Mouse (Mus musculus) left cerebral cortex, postnatal 10 days (tissue): ENCODE data around the gene Zdbf2. TPM values are rescaled to one million over a fixed set of nuclear protein-coding genes. Genes with fewer than 3 reads are reported as not detected.

ENCODE experiments used
- DNase-seq, 2 experiments: peaks; one replicate each; pipeline ENCODE4 v3.0.0; 2021 to 2022; ENCODE audit warnings: low spot score in 2 of 2, mixed read lengths in 1 of 2; ENCODE audit errors: extremely low spot score in 1 of 2
- intact Hi-C: fragments of 180-260 bp; cut with DNase I; formaldehyde crosslinking; loops from one replicate; pipeline ENCODE4 v1.15.1; 2025
- total RNA-seq, 2 experiments: library from RNA; stranded (reverse); gene quantifications; 2 replicates each; pipeline ENCODE4 v1.2.3; 2021

The Zdbf2 gene
- total RNA-seq, result 10 to 100 TPM; 20.3 to 21.7 TPM

- intact Hi-C loops, result loop anchor here (5.0 to 10.0 kb wide), 2 partner anchors 91 to 172 kb away; partner anchors contain the start of gene Adam23
- peak in 1 of 2 experiments; percentile 42 for DNase-seq
Observed at GRCm38 (mm10) chr1:63272741-63273338, at the start of gene Zdbf2. Gene Zdbf2 (plus strand): TSS chr1:63273265.

DNA sequence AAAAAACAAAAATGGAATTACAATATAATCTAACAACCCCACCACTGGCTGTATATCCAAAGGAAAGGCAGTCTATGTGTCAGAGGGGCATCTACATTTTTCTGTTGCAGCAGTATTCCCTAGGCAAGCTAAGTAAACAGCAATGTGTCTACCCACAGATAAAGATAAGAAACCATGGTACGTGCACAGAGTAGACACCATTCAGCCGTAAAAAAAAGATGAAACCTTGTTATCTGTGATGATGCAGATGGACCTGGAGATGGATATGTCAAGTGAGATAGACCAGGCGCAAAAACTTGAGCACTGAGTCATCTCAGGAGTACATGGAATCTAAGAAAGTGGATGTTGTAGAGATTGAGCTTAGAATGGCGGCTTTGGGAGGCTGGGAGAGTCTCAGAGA, 48.1 kb upstream of the Zdbf2 start:
- intact Hi-C loops, result no loop called here

DNA sequence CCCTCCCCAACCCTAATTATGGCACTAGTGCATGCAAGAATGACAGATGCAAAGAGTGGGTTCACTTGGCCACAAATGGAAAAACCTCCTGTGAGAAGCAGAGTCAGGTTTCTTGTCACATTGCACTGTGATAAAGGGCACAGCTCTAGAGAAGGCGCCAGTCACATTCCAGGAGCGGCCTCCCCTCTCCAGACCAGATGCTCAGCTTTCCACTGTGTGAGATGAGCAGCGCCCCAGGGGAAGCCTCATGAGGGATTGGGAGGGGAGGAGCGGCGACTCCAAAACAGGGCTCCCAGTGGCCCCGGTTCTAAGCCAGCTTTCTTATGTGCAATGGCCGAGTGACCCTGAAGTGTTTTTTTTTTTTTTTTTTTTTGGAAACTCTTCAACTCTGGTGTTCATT, 47.2 kb upstream of the Zdbf2 start:
- intact Hi-C loops, result no loop called here
- no peak for DNase-seq

More for the DNA sequence above, 48.1 kb upstream of the Zdbf2 start:
- no peak for DNase-seq

DNA sequence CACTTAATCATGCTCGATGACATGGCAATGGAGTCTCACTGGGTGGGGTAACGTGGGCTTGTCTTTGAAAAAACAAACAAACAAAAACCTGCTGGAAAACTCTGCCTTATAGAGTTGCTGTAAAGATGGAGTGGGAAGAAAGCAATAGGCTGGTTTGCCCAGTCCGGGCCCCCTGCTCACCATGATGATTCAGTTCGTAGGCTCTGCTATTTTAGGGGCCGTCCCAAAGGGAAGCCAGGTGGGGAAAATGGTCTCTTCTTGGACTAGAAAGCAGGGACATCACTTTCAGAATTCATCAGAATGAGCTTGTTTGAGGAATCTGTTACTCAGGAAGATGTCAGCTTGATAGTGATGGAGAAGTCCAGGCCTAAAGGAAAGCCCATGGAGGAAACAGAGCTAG, 45.8 kb upstream of the Zdbf2 start:
- intact Hi-C loops, result no loop called here
- no peak for DNase-seq

- intact Hi-C loops, result no loop called here
- DNase-seq, result no peak
Observed at GRCm38 (mm10) chr1:63237371-63237770, 35.7 kb upstream of the Zdbf2 start.

DNA sequence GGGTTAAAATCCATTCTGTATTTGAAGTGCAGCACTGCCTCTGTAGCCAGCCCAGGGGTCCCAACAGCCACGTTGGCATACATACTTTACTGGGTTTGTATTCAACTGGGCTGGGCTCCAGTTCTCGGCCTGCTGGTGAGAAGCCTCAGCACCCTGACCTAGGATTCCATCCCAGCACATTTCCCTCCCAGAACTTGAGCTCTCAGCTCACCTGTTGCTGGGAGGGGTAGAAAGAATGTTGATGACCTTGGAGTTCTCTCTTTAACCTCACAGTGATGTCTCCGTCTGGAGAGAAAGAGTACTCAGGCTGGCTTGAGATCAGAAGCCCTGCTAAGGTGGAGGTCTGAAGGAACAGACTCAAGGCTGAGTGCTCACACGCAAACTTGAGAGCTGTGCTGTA, 33.8 kb upstream of the Zdbf2 start:
- no peak for DNase-seq
- intact Hi-C loops, result no loop called here

DNA sequence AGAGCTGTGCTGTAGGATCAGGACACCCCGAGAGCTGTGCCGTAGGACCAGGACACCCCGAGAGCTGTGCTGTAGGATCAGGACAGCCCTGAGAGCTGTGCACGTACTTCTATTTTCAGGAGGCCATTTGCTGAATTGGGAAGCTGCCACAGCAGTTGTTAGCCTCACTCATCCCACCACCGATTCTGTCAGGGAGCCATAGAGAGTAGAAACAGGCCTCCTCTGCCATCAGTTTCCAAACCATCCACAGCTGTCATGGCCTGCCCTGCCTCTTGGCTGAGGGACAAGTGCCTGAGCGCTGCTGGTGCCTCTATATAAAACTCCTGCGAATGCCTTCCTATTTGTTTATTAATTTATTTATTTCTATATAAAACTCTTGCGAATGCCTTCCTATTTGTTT, 33.3 kb upstream of the Zdbf2 start:
- no peak for DNase-seq
- intact Hi-C loops, result no loop called here

DNA sequence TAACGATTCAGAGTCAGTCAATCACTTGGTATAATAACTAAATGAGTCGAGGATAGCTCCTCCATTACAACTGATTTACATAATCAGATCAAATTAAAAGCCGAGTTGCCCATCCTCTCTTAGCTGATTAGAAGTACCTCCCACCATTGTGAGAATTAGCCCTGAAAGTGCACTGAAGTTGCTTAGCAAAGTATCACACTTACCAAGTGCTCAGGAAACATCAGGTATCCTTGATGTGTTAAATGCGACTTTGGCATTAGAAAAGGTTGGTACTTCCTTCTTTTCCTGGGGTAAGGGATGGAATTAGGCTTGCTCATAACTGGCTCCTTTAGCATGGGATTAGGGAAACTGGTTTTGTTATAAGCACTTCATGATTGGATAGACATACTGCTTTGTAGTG, 29.2 kb upstream of the Zdbf2 start:
- intact Hi-C loops, result no loop called here
- no peak for DNase-seq

- no peak for DNase-seq
- intact Hi-C loops, result no loop called here
Observed at GRCm38 (mm10) chr1:63246862-63247521, 26.1 kb upstream of the Zdbf2 start.

DNA sequence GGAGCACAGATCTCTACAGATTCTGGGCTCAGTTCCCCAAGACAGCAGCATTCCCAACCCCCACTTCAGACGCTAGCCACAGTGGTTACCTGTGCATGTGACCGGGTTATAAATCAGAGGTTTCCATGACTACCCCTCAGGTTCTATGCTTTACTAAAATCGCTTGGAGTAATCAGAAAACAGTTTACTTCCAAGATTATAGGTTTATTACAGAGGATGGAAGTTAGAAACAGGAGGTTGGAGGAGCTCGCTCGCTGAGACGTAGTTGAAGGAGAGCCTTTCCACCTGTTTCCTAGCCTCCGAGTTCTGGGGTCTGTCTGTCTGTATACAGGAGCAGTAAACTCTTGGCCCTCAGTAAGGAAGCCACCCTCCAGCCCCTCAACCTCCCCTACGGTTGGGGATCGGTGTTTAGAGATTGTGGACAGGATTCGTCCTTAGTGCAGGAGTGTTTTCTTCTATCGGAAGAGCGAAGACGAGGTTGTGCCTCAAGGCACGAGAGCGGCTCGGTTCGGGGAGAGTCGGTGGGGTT, 25.2 kb upstream of the Zdbf2 start:
- DNase-seq, result no peak
- intact Hi-C loops, result no loop called here

- DNase-seq, result no peak
- intact Hi-C loops, result no loop called here
Observed at GRCm38 (mm10) chr1:63248360-63248851, 24.7 kb upstream of the Zdbf2 start.

DNA sequence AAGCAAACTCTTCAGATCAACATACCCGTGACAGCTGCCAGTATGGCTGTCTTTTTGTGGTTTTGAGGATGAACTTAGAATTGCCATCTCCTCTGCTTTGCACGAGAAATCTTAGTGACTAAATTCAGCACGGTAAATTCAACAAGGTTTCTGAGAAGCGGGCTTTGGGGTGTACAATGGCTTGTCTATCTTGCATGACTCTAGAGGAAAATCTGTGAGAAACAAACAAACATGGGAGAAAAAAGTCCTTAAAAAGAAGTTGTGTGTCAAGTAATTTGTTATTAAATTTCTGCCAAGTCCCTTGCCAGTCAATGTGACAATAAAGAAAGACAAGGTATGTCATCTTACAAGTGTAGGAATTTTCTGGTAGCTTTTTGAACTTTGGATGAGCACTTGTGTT, 23.8 kb upstream of the Zdbf2 start:
- DNase-seq, result no peak
- intact Hi-C loops, result no loop called here

- no peak for DNase-seq
- intact Hi-C loops, result loop anchor here (5.0 kb wide), 1 partner anchor 70 kb away; no protein-coding TSS in a partner anchor
Observed at GRCm38 (mm10) chr1:63252351-63253209, 20.5 kb upstream of the Zdbf2 start.

DNA sequence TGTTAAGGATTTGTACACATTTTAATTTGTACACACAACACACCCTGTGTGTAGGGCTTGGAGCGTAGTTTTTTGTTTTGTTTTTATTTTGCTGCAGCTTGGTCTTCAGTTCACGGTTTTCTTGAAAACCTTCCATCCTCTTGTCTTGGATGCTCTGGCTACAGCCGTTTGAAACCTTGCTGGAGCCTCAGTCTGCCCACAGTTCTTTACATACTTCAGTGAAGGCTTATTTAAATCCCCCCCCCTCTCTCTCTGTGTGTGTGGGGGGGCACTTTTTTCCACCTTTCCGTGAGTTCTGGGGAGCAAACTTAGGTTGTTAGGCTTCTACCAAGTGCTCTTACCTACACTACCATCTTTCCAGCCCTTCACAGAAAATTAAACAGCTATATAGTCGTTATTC, 19.8 kb upstream of the Zdbf2 start:
- no peak for DNase-seq
- intact Hi-C loops, result loop anchor here (5.0 kb wide), 1 partner anchor 71 kb away; no protein-coding TSS in a partner anchor

DNA sequence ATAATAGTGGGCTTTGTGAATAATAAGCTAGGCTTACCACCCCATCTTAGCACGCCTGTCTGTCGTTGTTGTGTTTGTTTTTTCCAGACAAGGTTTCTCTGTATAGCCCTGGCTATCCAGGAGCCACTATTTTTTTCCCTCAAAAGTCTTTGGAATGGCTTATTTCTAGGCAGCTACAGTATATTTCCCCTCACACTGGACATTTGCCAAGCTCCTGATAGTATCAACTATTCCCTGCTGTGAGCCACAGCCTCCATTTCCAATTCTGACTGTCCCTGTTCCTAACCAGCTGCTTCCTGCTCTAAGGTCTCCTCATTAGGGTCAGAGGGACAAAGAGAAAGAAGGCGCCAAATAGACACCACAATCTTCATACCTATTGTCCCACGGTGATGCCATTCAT, 18.0 kb upstream of the Zdbf2 start:
- intact Hi-C loops, result no loop called here
- DNase-seq, result no peak

DNA sequence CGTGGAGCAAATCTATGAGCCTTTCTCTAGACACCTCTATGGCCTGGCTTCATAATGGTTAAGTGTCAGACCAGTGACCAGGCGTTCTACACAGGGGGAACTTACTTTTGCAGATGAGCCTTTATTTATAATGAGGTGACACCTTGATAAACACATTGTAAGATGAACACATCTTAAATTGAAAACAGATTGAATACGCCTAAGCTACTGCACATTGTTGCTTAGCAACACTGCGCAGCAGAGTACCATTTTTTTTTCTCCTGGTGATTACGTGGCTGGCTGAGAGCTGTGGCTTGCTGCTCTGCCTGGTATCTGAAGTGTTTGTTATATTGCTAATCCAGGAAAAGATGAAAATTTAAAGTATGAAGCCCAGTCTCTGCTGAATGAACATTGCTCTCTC, 17.0 kb upstream of the Zdbf2 start:
- intact Hi-C loops, result no loop called here
- no peak for DNase-seq

DNA sequence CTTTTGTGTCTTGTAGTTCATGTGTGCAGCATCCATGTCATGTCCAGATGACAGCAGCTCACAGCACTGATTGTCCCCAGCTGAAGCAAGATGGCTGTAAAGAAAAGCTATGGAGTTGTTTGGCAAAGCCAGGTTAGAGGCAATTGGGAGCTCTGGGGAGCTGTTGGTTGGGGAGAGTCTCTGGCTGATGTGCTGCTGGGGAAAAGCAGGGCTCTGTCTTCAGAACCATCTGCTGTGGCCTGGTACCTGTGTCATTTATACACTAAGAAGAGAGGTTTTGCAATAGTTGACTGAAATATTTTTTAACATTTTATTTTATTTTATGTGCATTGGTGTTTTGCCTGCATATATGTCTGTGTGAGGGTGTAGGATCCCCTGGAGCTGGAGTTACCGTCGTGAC, 14.6 kb upstream of the Zdbf2 start:
- intact Hi-C loops, result no loop called here
- DNase-seq, result no peak

DNA sequence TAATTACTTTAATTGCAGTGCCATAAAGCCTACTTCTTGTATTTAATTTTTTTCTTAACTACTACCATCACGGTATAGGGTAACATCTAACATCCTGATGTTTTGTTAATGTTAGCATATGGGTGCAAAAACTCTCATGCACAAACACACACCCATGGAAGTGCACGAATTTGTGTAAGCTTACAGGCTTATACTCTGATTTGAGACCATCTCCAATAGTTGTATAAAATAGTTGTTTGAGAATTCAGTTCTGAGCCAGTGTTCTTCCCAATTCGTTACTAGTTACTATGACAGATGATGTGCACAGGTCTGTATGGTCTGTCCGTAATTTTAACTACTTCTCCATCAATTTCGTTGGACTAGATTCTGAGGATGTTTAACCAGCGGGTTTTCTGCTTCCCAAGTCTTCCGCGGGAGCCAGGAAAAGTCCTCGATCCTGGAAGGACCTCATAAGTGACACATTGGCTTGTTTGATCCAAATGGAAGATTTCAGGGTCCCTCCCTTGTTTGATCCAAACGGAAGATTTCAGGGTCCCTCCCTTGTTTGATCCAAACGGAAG, 13.7 kb upstream of the Zdbf2 start:
- DNase-seq, result no peak
- intact Hi-C loops, result no loop called here
